Mouse (Mus musculus) left cerebral cortex, postnatal 10 days (tissue): ENCODE measurements around the gene Mvd. TPM values are rescaled to one million over a fixed set of nuclear protein-coding genes. Genes with fewer than 3 reads are reported as not detected.

Source experiments
- DNase-seq, 2 experiments: peaks; one replicate each; pipeline ENCODE4 v3.0.0; 2021 to 2022; ENCODE audit warnings: low spot score in 2 of 2, mixed read lengths in 1 of 2; ENCODE audit errors: extremely low spot score in 1 of 2
- intact Hi-C: fragments of 180-260 bp; cut with DNase I; formaldehyde crosslinking; loops from one replicate; pipeline ENCODE4 v1.15.1; 2025
- total RNA-seq, 2 experiments: library from RNA; stranded (reverse); gene quantifications; 2 replicates each; pipeline ENCODE4 v1.2.3; 2021

Mvd gene
- total RNA-seq, 2 experiments from 2014 or later, result 44.8 to 50.1 TPM

DNA sequence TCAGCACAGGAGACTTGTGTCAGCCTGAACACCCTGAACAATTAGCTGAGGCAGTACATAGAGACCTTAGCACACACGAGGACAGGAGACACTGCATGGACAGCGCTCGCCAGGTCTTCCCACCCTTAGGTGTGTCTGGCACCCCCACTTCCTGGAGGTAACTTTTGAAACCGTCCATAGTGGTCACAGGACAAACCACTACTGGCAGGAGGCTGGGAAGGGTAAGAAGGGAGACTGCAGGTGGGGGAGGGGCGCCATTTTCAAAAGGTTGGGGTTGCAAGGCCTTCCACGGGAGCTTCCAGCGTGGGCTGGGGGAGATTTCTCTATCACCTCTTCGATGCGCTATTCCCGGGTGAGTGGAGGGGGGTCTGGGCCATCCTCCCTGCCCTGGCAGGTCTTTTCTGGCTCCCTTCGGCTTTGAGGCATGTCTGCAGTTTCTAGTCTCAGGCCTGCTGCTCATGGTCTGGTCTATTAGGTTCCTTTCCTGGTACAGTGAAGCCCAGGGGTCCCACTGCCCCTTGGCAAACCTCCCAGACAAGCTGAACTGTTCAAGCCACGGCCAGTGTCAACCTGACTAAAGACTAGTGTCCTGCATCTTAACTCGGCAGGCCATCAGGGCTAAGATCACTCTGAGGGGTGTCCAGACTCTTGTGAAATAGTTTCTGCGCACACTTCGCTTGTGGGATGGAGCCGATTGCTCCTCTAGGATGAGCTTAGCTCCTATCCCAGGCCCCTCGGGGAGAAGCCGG, 11.4 kb downstream of the Mvd start:
- no peak for DNase-seq
- intact Hi-C loops, result no loop called here

DNA sequence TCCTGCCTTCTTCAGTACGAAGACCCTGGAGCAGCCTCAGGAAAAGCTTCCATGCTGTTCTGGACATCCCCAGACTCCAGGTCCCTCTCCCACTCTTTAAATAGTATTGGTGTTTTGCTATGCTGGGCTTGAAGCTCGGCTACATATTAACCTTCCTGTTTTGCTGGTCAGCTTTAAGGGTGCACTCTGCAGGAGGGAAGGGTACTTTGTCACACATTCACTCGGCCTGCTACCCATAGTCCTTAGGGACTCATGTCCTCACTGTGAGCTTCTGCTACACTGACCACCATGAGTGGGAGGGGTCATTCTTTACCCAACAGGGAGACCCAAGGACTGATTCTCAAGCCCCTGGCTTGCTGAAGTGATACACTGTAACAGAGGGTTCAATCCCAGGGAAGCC, 12.6 kb downstream of the Mvd start:
- intact Hi-C loops, result no loop called here
- DNase-seq, result no peak

DNA sequence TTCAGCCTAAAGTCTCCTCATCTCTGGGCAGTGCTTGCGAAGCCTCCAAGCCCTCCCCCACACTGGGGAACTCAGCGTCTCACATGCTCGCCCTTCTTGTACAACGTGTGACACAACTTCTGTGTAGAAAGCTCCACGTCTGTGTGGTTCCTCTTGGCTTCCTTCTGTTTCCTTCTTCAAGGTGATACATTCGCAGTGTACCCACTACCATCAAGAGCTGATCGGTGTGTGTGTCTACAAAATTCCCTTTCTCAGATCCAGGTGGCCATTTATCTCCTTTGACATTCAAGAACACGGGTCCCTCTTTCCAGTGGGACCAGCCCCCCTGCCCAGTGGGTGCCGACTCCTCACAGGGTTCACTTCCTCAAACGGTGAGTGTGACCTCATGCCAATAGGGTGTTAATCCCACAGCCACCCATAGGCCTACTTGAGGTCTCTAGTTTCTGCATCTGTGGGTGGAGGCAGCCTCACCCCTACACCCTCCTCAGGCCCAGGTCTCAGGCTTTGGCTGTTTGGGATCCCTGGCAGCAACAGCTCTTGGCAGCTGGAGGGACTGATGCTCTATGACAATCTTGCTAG, 13.1 kb downstream of the Mvd start:
- no peak for DNase-seq
- intact Hi-C loops, result no loop called here

DNA sequence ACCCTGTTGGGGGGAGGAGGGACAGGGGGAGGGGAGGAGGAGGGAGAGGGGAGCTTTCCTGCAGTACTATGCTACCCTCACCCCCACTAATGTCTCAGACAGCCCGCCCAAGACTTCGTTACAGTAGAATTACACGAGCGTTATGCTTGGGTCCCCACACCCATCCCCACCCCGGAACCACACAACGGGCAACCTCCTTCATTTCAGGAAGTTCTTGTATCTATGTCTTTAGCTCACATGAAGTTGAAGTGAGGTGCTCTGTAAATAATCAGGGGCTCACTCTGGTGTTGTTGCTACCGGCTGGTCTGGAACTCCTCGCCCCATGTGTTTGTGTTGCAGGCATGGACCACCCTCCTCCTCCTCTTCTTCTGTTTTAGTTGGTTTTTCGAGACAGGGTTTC, 15.1 kb downstream of the Mvd start:
- no peak for DNase-seq

DNA sequence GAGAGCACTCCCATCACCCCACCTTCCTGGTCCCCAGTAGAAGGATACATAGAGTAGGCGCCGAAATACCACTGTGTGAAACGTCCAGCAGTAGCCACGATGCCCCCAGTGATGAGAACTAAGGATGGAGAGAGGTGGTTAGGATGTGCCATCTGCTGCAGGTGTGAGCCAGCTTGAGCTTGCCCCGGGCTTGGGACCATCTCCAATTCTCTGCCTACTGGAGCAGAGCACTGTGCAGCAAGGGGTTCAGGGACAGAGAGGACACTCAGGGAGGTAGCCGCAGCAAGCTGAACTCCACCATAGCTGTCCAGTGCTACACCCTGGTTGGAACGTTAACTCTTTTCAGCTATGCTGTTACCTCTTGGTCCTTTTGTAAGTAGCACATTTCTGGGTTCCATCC, 15.6 kb downstream of the Mvd start:
- peak in 1 of 2 experiments; percentile 13 for DNase-seq

More for the DNA sequence above, 15.1 kb downstream of the Mvd start:
- intact Hi-C loops, result no loop called here

DNA sequence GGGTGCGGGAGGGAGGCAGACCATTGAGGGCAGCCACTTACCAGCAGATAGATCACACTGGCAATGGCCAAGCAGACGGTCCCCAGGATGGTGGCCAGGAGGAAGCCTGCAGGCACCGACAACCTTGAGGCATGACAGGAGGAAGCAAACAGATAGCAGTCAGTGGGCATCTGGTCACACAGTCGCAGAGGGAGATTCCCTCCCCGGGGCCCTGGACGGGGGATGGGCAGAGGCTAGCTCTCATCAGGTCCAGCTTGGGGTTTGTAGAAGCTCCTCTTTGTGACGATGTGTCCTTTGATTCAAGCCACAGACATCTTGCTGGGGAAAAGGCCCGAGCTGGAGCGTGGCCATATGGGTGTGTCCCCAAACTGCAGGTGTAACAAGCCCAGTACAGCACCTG, 17.1 kb downstream of the Mvd start:
- intact Hi-C loops, result no loop called here
- DNase-seq, result no peak

More for the DNA sequence above, 15.6 kb downstream of the Mvd start:
- intact Hi-C loops, result no loop called here

DNA sequence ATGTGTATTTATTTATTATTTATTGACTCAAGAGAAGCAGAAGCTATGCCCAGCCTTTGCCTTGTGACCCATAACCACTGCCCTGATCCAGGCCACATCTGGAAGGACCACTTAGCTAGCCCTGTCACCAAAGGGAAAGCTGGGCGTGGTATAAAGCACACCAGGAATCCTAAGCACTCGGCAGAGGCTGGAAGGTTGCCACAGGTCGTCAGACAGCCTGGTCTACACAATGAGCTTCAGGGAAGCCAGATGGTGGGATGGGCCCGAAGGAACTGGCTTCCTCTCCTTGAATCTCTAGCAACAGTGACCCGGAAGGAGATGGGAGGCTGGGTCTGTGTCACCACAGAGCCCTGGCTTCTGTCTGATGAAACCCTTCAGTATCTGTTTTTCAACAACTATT, 19.6 kb downstream of the Mvd start:
- intact Hi-C loops, result no loop called here
- DNase-seq, result no peak

DNA sequence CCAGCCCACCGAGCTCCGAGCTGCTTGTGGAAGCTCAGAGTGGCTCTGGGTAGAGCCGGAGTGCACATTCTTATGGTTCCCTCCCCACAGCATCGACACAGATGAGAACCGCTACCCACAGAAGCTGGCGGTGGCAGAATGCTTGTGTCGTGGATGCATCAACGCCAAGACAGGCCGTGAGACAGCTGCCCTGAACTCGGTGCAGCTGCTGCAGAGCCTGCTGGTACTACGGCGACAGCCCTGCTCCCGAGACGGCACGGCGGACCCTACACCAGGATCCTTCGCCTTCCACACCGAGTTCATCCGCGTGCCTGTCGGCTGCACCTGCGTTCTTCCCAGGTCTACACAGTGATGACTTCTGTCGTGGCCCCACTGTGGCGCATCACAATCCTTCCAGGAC, 20.0 kb downstream of the Mvd start:
- intact Hi-C loops, result no loop called here
- no peak for DNase-seq

DNA sequence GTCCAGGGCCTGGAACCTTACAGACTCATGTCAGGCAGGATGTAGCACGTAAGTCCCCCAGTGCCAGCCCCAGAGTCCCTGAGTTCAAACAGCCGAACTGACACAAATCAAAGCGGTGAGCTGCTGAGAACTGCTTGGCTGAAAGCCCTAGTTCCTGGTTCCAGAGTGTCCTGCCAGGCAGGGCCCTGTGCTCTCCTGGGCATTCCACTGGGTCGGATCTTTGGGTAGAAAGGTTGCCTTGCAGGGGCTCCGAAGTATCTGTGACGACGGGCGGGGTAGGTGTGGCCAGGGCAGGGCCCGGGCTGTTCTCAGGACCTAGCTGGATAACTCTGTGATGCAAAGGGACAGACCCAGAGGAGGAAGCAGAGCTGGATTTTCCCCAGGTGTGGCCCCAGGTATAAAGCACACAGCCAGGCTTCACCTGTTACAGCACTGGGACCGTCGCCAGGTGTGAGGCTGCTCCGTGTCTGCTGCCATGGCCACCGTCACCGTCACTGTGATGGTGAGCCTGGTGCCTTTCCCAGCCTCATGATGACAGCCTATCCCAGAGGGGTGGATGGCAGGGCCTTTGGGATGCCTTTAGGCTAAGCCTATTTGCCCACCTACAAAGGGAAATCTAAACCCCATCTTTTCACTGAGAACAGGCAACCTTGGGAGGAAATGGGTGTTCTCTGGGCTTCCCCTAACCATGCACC, 21.7 kb downstream of the Mvd start, which contains the start of gene Il17c:
Gene Il17c (plus strand): TSS at position 645 of the 695 bp plus-strand sequence.
- DNase-seq, result no peak
- intact Hi-C loops, result no loop called here

DNA sequence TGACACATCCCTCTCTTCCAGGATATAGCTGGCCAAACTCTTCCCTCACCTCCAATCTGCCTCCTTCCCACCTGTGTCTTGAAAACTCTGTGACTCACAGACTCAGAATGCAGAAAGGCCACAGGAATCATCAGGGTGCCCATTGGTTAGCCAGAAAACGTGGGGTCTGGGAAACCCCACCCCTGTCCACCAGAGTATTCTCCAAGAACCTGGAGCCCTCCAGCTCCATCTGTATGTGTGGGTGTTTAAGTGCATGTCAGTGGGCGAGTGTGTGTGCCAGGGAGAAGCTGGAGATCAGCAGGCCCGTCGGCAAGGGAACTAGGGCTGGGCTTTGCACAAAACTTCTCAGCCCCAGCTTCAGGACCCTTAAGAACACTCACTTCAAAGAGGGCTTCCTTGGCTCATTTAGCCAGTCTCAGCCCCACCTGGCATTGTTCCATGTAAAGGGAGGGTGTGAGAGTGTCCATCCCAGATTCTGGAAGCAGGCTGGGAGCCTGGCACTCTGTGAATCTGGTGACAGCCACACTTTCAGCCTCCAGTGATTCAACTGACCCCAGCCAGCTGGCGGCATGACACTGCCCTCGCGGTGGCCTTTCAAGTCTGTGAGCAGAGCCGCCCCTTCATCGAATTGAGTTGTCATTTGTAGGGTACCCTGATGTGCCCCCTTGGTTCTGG, 23.2 kb downstream of the Mvd start:
- peak; percentile 27 to 58 for DNase-seq
- intact Hi-C loops, result no loop called here

DNA sequence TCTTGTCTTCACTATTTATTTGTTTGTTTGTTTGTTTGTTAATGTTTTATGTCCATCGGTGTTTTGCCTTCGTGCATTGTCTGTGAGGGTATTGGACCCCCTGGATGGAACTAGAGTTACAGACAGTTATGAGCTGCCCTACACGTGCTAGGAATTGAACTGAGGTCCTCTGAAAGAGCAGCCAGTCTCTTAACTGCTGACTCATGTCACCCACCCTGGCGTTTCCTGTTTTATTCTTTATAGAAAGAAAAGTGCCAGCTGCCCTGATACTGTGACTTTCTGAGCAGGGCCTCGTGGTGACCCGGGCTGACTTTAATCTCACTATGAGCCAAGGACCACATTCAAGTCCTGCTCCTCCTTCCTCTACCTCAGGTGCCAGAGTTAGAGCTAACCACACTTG, 27.7 kb downstream of the Mvd start:
- intact Hi-C loops, result no loop called here
- DNase-seq, result no peak

DNA sequence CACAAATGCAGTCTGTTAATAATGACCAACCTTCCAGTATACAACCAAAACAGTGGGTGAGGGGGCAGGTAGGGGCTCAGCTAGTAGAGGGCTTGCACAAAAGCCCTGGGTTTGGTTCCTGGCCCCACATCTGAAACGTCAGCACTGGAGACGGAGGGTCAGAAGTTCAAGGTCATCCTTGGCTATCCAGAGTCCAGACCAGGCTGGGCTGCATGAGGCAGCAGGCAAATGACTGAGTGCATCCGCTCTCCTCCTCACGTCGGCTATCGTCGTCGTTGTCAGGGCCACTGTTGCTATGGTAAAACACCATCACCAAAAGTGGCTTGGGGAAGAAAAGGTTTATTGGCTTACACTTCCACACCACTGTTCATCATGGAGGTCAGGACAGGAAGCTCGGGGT, 28.9 kb downstream of the Mvd start:
- no peak for DNase-seq
- intact Hi-C loops, result no loop called here

DNA sequence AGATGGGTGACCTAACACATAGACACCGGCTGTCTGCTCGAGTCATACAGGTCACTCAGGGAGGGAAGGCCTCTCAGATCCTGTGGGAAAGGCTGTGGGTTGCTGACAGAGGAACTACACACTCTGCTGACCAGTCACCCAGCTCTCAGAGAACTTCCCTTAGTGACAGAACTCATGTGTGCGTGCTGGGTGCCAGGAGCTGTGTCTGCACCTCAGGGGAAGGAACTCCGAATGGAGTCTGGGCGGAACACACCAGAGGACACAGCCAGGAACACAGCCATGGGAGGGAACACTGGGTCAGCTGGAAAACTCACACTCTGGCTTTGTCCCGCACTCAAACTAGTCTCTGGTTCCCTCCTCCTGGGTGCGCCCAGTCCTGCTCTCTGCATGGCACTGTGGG, 35.5 kb downstream of the Mvd start:
- intact Hi-C loops, result no loop called here
- no peak for DNase-seq

DNA sequence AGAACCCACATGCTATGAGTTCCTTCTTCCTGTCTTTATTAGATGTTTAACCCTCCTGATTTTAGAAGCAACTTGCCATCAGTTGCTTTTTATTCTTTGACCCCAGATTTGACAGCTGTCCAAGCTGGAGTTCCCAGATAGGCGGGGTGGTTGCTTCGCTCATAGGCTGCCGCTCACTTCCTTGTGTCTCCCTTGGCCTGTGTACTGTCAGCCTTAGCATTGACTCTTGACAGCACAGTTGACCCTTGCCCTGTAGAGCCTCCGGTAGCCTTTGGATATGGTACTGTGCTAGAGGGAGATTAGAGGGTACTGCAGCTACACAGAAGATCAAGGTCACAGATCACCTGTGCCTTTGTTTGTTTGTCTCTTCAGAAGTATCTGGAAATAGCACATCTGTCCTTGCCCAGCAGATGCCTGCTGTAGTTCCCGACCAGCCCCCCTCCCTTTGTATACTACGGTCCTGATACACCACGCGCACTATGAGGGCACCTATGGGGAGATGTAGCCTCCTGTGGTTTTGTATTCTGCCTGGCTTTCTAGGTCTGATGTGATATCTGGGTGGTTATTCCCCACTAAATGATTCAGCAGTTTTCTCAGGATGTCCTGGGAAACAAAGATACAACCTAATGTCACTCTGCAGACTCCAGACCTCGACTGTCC, 37.9 kb downstream of the Mvd start:
- intact Hi-C loops, result no loop called here
- no peak for DNase-seq

DNA sequence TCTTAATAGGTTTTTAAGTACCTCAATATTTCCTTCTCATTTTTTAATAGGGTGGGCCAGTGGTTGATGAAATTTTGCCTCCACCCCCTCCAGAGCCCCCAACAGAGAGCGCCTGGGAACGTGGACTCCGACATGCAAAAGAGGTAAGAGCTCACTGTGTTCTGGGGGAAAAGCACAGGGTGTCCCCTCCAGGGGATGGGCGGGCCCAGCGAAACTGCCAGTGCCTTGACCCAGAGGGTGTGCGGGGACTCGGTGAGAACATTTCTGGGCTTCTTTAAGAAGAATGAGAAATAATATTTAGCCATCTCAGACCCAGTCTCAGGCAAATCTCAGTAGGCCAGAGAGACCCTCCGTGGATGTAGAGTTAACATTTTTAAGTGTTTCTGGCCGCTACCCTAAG, 45.0 kb downstream of the Mvd start:
- intact Hi-C loops, result no loop called here
- DNase-seq, result no peak

DNA sequence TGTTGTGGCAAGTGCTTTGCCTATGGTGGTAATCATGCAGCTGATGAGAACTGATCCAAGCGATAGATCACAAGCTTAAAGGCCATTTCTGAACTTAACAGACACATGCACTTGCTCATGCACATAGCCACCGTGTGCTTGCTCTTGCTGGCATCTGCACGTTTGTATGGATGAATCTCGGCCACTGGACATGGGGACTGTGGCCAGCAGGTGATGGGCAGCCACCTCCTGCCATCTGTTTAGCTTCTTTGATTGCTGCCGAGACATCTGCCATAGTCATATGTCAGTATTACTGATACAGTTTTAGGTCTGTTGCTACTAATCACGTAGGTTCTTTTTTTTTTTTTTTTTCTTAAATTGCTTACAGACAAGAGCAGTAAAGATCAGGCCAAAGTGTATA, 47.9 kb downstream of the Mvd start:
- DNase-seq, result no peak
- intact Hi-C loops, result no loop called here

DNA sequence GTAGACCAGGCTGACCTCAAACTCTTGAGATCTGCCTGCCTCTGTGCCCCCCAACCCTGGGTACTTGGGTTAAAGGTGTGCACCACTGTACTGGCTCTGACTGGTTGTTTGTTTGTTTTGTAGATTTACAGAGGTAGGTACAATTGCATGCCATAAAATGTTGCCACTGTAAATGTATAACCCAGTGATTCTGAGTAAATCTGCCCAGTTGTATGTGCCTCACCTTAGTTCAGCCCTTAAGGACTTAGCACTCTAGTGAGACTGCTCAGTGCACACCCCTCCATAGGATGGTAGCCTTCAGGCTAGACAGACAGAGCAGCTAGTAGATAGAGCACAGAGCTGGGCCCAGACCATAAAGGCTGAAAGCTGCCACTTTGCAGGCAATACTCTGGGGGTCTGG, 49.5 kb downstream of the Mvd start:
- intact Hi-C loops, result no loop called here

DNA sequence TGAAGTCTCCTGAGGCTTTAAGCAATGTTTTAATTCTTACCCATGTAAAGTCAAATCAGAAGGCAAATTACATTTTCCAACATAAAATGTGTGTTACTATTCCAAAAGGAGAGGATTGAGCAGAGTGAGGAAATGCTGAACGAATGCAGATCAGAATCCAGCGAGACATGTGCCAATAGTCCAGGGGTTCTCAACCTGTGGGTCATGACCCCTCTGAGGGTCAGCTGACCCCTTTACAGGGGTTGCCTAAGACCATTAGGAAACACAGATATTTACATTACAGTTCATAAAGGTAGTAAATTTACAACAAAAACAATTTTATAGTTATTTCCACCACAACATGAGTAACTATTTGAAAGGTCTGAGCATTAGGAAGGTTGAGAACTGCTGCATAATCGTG, 52.5 kb downstream of the Mvd start:
- DNase-seq, result no peak
- intact Hi-C loops, result no loop called here

More for the DNA sequence above, 49.5 kb downstream of the Mvd start:
- DNase-seq, result no peak

DNA sequence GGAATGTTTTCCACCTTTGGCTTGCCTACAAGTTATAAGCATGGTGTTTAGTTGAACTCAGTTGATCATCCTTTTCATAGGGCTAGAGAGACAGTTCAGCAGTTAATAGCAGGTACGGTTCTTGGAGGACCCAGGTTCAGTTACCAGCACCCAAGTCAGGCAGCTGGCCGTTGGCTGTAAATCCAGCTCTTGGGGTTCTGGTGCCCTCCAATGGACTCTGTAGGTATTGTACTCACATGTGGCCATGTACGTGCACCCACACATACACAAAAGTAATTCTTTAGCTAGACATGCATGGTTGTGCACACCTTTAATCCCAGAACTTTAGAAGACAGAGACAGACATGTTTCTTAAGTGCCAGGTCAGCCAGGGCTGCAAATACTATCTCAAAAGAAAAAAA, 53.9 kb downstream of the Mvd start:
- DNase-seq, result no peak
- intact Hi-C loops, result no loop called here
